In genomic region chr17:24891321-24891720, GRCm38 (mm10) we compare ENCODE assay signal across 14 mouse cellular contexts. TPM values are rescaled to one million over a fixed set of nuclear protein-coding genes. Genes with fewer than 3 reads are reported as not detected.
DNase-seq lines count a peak whose midpoint lies in the region; ATAC-seq lines count a peak whose summit lies in the region.
"Had no signal": no experiment of that assay in that cellular context is flagged by ENCODE, and none has a peak within 500 bp of the region (broad histone marks: within the 10 kb centered on the region; RNA-seq: fewer than 3 reads in every experiment).

No protein-coding gene starts in this region.

- WGBS in hindbrain, embryonic 10.5 days: 87% methylated on average over 13 of the region's 13 CpGs
- WGBS in hindbrain, embryonic 16.5 days: 83% methylated on average over 12 of the region's 13 CpGs

- H3K27ac ChIP-seq in hindbrain, embryonic 10.5 days: no peak overlapping the region
- no peak overlapping the region for H3K27ac ChIP-seq in hindbrain, embryonic 16.5 days (ENCODE audit: low read depth, low read length)
- H3K27ac ChIP-seq: hindbrain, postnatal 0 days; kidney, embryonic 15.5 days had no signal

- peaks cover 51% of the 10 kb centered on the region for H3K36me3 ChIP-seq in hindbrain, embryonic 10.5 days
- peaks cover 36% of the 10 kb centered on the region for H3K36me3 ChIP-seq in hindbrain, embryonic 16.5 days (ENCODE audit: control insufficient read depth, insufficient read depth, low read length)

- no peak overlapping the region for H3K9ac ChIP-seq in hindbrain, embryonic 16.5 days (ENCODE audit: low read depth, low read length)
- H3K9ac ChIP-seq: kidney, embryonic 15.5 days had no signal

- no peaks in the 10 kb centered on the region for H3K27me3 ChIP-seq in hindbrain, embryonic 10.5 days (ENCODE audit: insufficient read depth, poor library complexity, severe bottlenecking)
- no peaks in the 10 kb centered on the region for H3K27me3 ChIP-seq in hindbrain, embryonic 16.5 days (replicated peaks; ENCODE audit: control insufficient read depth, insufficient read depth, low read length)
- H3K27me3 ChIP-seq: kidney, embryonic 15.5 days; megakaryocyte, embryonic 14.5 days had no signal

- H3K9me3 ChIP-seq in hindbrain, embryonic 10.5 days: no peaks in the 10 kb centered on the region
- no peaks in the 10 kb centered on the region for H3K9me3 ChIP-seq in hindbrain, embryonic 16.5 days (ENCODE audit: control insufficient read depth, low read length)
- H3K9me3 ChIP-seq: kidney, embryonic 15.5 days; megakaryocyte, embryonic 14.5 days had no signal

- H3K4me1 ChIP-seq in hindbrain, embryonic 10.5 days (replicated peaks): peaks cover 42% of the 10 kb centered on the region
- H3K4me1 ChIP-seq in hindbrain, embryonic 16.5 days (ENCODE audit: control insufficient read depth, insufficient read depth, low read depth, low read length): peaks cover 44% of the 10 kb centered on the region

- no peak for ATAC-seq in hindbrain, embryonic 16.5 days
- ATAC-seq: activated CD4-positive, CD25-positive, alpha-beta regulatory T cell, adult 4 months; forebrain, embryonic 16.5 days; hindbrain, postnatal 0 days had no signal

- no peak for DNase-seq in hindbrain, embryonic 10.5 days (ENCODE audit: low spot score)
- peak; percentile 19 to 53 for DNase-seq in right cerebral cortex, postnatal 10 days (ENCODE audit: low spot score in 2 of 2)
- no peak for DNase-seq in right cerebral cortex, postnatal 25 days
- DNase-seq in cerebellum, adult 8-10 months: peak; percentile 66
- DNase-seq in testis, postnatal 10 days (ENCODE audit: low spot score): no peak
- no peak for DNase-seq in thymus, postnatal 4 days
- DNase-seq: heart, postnatal 14 days; thymus, adult 18-20 months had no signal

- no peak overlapping the region for H3K4me2 ChIP-seq in hindbrain, embryonic 16.5 days (ENCODE audit: low read length)
- H3K4me2 ChIP-seq: kidney, embryonic 15.5 days had no signal

- 0 out of 2 replicates have a peak overlapping the region, but pooled peaks have one; percentile 3 for H3K4me3 ChIP-seq in hindbrain, embryonic 10.5 days
- H3K4me3 ChIP-seq in hindbrain, embryonic 16.5 days (ENCODE audit: low read length): no peak overlapping the region
- H3K4me3 ChIP-seq: kidney, embryonic 15.5 days had no signal

RNA-seq across cellular contexts. Expression of gene Eme2, which starts 3.6 kb away (rescaled TPM):
- polyA plus RNA-seq in hindbrain, embryonic 10.5 days (2016; fragmentation: Nextera tagmentation; extraction: Ambion mirVana): 30.8 and 36.3 TPM in 2 replicates
- polyA plus RNA-seq in hindbrain, embryonic 16.5 days (2015; fragmentation: Nextera tagmentation; extraction: Ambion mirVana): 30.1 and 30.2 TPM in 2 replicates

RNA-seq across cellular contexts. Expression of gene Mrps34, which starts 3.6 kb away (rescaled TPM):
- polyA plus RNA-seq in hindbrain, embryonic 10.5 days (2016; fragmentation: Nextera tagmentation; extraction: Ambion mirVana): 96.7 and 102 TPM in 2 replicates
- 85.3 and 89.0 TPM in 2 replicates for polyA plus RNA-seq in hindbrain, embryonic 16.5 days (2015; fragmentation: Nextera tagmentation; extraction: Ambion mirVana)

RNA-seq across cellular contexts. Expression of gene Spsb3, which starts 4.9 kb away (rescaled TPM):
- 48.9 and 53.4 TPM in 2 replicates for polyA plus RNA-seq in hindbrain, embryonic 10.5 days (2016; fragmentation: Nextera tagmentation; extraction: Ambion mirVana)
- polyA plus RNA-seq in hindbrain, embryonic 16.5 days (2015; fragmentation: Nextera tagmentation; extraction: Ambion mirVana): 88.2 and 90.4 TPM in 2 replicates

RNA-seq across cellular contexts. Expression of gene Nme3, which starts 5.0 kb away (rescaled TPM):
- 44.7 and 46.5 TPM in 2 replicates for polyA plus RNA-seq in hindbrain, embryonic 10.5 days (2016; fragmentation: Nextera tagmentation; extraction: Ambion mirVana)
- 88.2 and 99.9 TPM in 2 replicates for polyA plus RNA-seq in hindbrain, embryonic 16.5 days (2015; fragmentation: Nextera tagmentation; extraction: Ambion mirVana)

RNA-seq across cellular contexts. Expression of gene Nubp2, which starts 5.2 kb away (rescaled TPM):
- 90.0 and 95.5 TPM in 2 replicates for polyA plus RNA-seq in hindbrain, embryonic 10.5 days (2016; fragmentation: Nextera tagmentation; extraction: Ambion mirVana)
- polyA plus RNA-seq in hindbrain, embryonic 16.5 days (2015; fragmentation: Nextera tagmentation; extraction: Ambion mirVana): 64.1 and 65.7 TPM in 2 replicates

Comparison
In these comparisons a context has a peak if more than half of its experiments do, and no peak if none do; other contexts are left out.
1. DNase-seq: peak in right cerebral cortex, postnatal 10 days (2 of 2) and cerebellum, adult 8-10 months (single experiment); none in hindbrain, embryonic 10.5 days (single experiment), right cerebral cortex, postnatal 25 days (single experiment), testis, postnatal 10 days (single experiment) and thymus, postnatal 4 days (single experiment).